In the genomic region with DNA sequence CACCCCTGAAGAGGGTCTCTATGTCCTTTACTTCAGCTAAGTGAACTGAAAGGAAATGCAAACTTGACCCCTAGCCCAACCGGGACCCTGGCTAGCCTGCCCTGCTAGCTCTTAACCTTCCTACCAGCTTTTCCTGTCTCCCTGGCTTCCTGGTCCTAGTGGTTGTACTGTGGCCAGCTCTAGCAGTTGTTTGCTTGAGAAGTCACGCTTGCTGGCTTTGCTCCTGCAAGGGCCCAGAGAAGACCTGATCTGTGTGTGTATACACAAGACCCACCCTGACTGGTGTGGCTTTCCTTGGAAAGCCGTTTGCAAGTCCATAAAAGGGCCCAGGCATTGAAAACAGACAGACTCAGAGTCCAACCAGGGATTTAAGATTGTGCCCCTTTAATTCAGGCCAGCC, we compare ENCODE assay signal across 12 mouse cellular contexts. TPM values are rescaled to one million over a fixed set of nuclear protein-coding genes. Genes with fewer than 3 reads are reported as not detected.
DNase-seq lines count a peak whose midpoint lies in the region; ATAC-seq and TF ChIP-seq lines count a peak whose summit lies in the region.
"Had no signal": no experiment of that assay in that cellular context is flagged by ENCODE, and none has a peak within 500 bp of the region (broad histone marks: within the 10 kb centered on the region; RNA-seq: fewer than 3 reads in every experiment).

No protein-coding gene starts in this region.

- no peak overlapping the region for H3K4me3 ChIP-seq in heart, embryonic 11.5 days (ENCODE audit: low read depth, low read length)
- H3K4me3 ChIP-seq in heart, postnatal 0 days (ENCODE audit: low read depth, low read length) = no peak overlapping the region
- no peak overlapping the region for H3K4me3 ChIP-seq in hindbrain, embryonic 11.5 days (ENCODE audit: low read depth, low read length)
- H3K4me3 ChIP-seq: midbrain, embryonic 10.5 days had no signal

- peak; percentile 57 to 75 for DNase-seq in heart, adult 18-20 months
- no peak for DNase-seq in heart, postnatal 0 days (ENCODE audit: low spot score)
- DNase-seq in kidney, adult 9 months = peak; percentile 48
- DNase-seq in lung, postnatal 14 days = peak; percentile 66
- DNase-seq in hindbrain, embryonic 11.5 days (ENCODE audit: low spot score) = no peak
- no peak for DNase-seq in cerebellum, adult 9-10 months
- DNase-seq in frontal cortex, postnatal 25 days (ENCODE audit: low spot score in 2 of 2) = no peak

- TF ChIP-seq CTCF in heart, postnatal 0 days (IDR thresholded peaks at IDR 0.05; ENCODE audit: low read depth) = no peak

- no peaks in the 10 kb centered on the region for H3K27me3 ChIP-seq in heart, embryonic 11.5 days (ENCODE audit: control insufficient read depth, insufficient read depth, low read length)
- H3K27me3 ChIP-seq in heart, postnatal 0 days (ENCODE audit: control insufficient read depth, insufficient read depth, low read length) = no peaks in the 10 kb centered on the region
- H3K27me3 ChIP-seq in hindbrain, embryonic 11.5 days (ENCODE audit: control insufficient read depth, insufficient read depth, low read length) = no peaks in the 10 kb centered on the region

- WGBS in heart, embryonic 11.5 days (ENCODE audit: insufficient replicate concordance) = 44% methylated on average over 3 of the region's 3 CpGs
- WGBS in heart, postnatal 0 days = 41% methylated on average over 3 of the region's 3 CpGs
- 54% methylated on average over 3 of the region's 3 CpGs for WGBS in hindbrain, embryonic 11.5 days

- no peaks in the 10 kb centered on the region for H3K36me3 ChIP-seq in heart, embryonic 11.5 days (ENCODE audit: control insufficient read depth, insufficient read depth, low read length)
- no peaks in the 10 kb centered on the region for H3K36me3 ChIP-seq in heart, postnatal 0 days (replicated peaks; ENCODE audit: control insufficient read depth, insufficient read depth, low read length)
- no peaks in the 10 kb centered on the region for H3K36me3 ChIP-seq in hindbrain, embryonic 11.5 days (ENCODE audit: control insufficient read depth, insufficient read depth, low read length)
- H3K36me3 ChIP-seq: midbrain, embryonic 10.5 days had no signal

- no peak overlapping the region for H3K4me2 ChIP-seq in heart, embryonic 11.5 days
- H3K4me2 ChIP-seq in heart, postnatal 0 days (ENCODE audit: low read depth, low read length) = no peak overlapping the region
- no peak overlapping the region for H3K4me2 ChIP-seq in hindbrain, embryonic 11.5 days (replicated peaks; ENCODE audit: low read depth, low read length)

- H3K9ac ChIP-seq in heart, embryonic 11.5 days (ENCODE audit: low read depth, low read length) = no peak overlapping the region
- H3K9ac ChIP-seq in heart, postnatal 0 days (replicated peaks; ENCODE audit: low read depth, low read length) = no peak overlapping the region
- H3K9ac ChIP-seq in hindbrain, embryonic 11.5 days (ENCODE audit: low read depth, low read length) = no peak overlapping the region

- H3K4me1 ChIP-seq in heart, embryonic 11.5 days (ENCODE audit: control insufficient read depth, insufficient read depth, low read length) = no peaks in the 10 kb centered on the region
- H3K4me1 ChIP-seq in heart, postnatal 0 days (ENCODE audit: control insufficient read depth, insufficient read depth) = no peaks in the 10 kb centered on the region
- no peaks in the 10 kb centered on the region for H3K4me1 ChIP-seq in hindbrain, embryonic 11.5 days (replicated peaks; ENCODE audit: control insufficient read depth, insufficient read depth, low read length)
- H3K4me1 ChIP-seq: midbrain, embryonic 10.5 days had no signal

- H3K9me3 ChIP-seq in heart, embryonic 11.5 days (replicated peaks; ENCODE audit: control insufficient read depth, low read length) = no peaks in the 10 kb centered on the region
- no peaks in the 10 kb centered on the region for H3K9me3 ChIP-seq in heart, postnatal 0 days (replicated peaks; ENCODE audit: control insufficient read depth, low read length)
- no peaks in the 10 kb centered on the region for H3K9me3 ChIP-seq in hindbrain, embryonic 11.5 days (ENCODE audit: control insufficient read depth, low read length)
- H3K9me3 ChIP-seq: midbrain, embryonic 10.5 days had no signal

- TF ChIP-seq EP300 in heart, postnatal 0 days (IDR thresholded peaks at IDR 0.05; ENCODE audit: low read depth) = no peak

- no peak overlapping the region for H3K27ac ChIP-seq in heart, embryonic 11.5 days (ENCODE audit: low read depth, low read length)
- H3K27ac ChIP-seq in heart, postnatal 0 days (ENCODE audit: low read depth) = peak overlapping the region; percentile 70
- H3K27ac ChIP-seq in hindbrain, embryonic 11.5 days (ENCODE audit: low read depth, low read length) = no peak overlapping the region
- H3K27ac ChIP-seq: hindbrain, postnatal 0 days; midbrain, embryonic 10.5 days had no signal

- no peak for ATAC-seq in heart, embryonic 11.5 days (replicated peaks; ENCODE audit: insufficient number of reproducible peaks, low FRiP score, low TSS enrichment)
- no peak for ATAC-seq in heart, postnatal 0 days (ENCODE audit: insufficient read depth, low read depth)
- no peak for ATAC-seq in hindbrain, embryonic 11.5 days (ENCODE audit: low FRiP score)
- ATAC-seq: hindbrain, postnatal 0 days had no signal

RNA-seq across cellular contexts. Expression of a gene that starts 7.3 kb away (rescaled TPM):
- total RNA-seq in heart, adult 18-20 months (2021) = 10 to 100 TPM; 12.0 to 14.0 TPM
- polyA plus RNA-seq in heart, embryonic 11.5 days (2014; fragmentation: Nextera tagmentation; extraction: Ambion mirVana) = 113 and 116 TPM in 2 replicates
- 104 and 111 TPM in 2 replicates for total RNA-seq in heart, postnatal 0 days (2014; rRNA removed; ENCODE audit: low replicate concordance)
- polyA plus RNA-seq in heart, postnatal 0 days (2015; fragmentation: Nextera tagmentation; extraction: Ambion mirVana) = 74.4 and 78.0 TPM in 2 replicates
- polyA plus RNA-seq in hindbrain, embryonic 11.5 days (2014; fragmentation: Nextera tagmentation; extraction: Ambion mirVana) = 79.4 and 80.3 TPM in 2 replicates

RNA-seq across cellular contexts. Expression of a gene that starts 22.9 kb away (rescaled TPM):
- 10 to 100 TPM; 10.1 to 10.3 TPM for total RNA-seq in heart, adult 18-20 months (2021)
- polyA plus RNA-seq in heart, embryonic 11.5 days (2014; fragmentation: Nextera tagmentation; extraction: Ambion mirVana) = 10.8 and 11.1 TPM in 2 replicates
- total RNA-seq in heart, postnatal 0 days (2014; rRNA removed; ENCODE audit: low replicate concordance) = 4.5 and 13.3 TPM in 2 replicates
- polyA plus RNA-seq in heart, postnatal 0 days (2015; fragmentation: Nextera tagmentation; extraction: Ambion mirVana) = 4.0 and 4.6 TPM in 2 replicates
- 2.9 and 3.6 TPM in 2 replicates for polyA plus RNA-seq in hindbrain, embryonic 11.5 days (2014; fragmentation: Nextera tagmentation; extraction: Ambion mirVana)

RNA-seq across cellular contexts. Expression of a gene that starts 55.5 kb away (rescaled TPM):
- total RNA-seq in heart, adult 18-20 months (2021) = not detected
- polyA plus RNA-seq in heart, embryonic 11.5 days (2014; fragmentation: Nextera tagmentation; extraction: Ambion mirVana) = not detected in 2 replicates
- total RNA-seq in heart, postnatal 0 days (2014; rRNA removed; ENCODE audit: low replicate concordance) = not detected in 2 replicates
- 0.14 TPM in 1 of 2 replicates, not detected in the other for polyA plus RNA-seq in heart, postnatal 0 days (2015; fragmentation: Nextera tagmentation; extraction: Ambion mirVana)
- not detected in 2 replicates for polyA plus RNA-seq in hindbrain, embryonic 11.5 days (2014; fragmentation: Nextera tagmentation; extraction: Ambion mirVana)
- total RNA-seq: CH12.LX; hindbrain, postnatal 0 days; left cerebral cortex, postnatal 36 days had no signal
- polyA plus RNA-seq: hindbrain, postnatal 0 days; midbrain, embryonic 10.5 days had no signal

Comparison
In these comparisons a context has a peak if more than half of its experiments do, and no peak if none do; other contexts are left out.
1. DNase-seq: peak in heart, adult 18-20 months (2 of 2), kidney, adult 9 months (single experiment) and lung, postnatal 14 days (single experiment); none in heart, postnatal 0 days (single experiment), hindbrain, embryonic 11.5 days (single experiment), cerebellum, adult 9-10 months (single experiment) and frontal cortex, postnatal 25 days (0 of 2).